Mouse (Mus musculus) kidney, embryonic 15.5 days (tissue): Measurements from ENCODE around the gene Olfr1434. TPM values are rescaled to one million over a fixed set of nuclear protein-coding genes. Genes with fewer than 3 reads are reported as not detected.
"Not testable (repeated sequence)": the region's sequence is repeated elsewhere in the genome, so short reads cannot be mapped to it uniquely, and the experiment has no call there.

Experiments used
- ATAC-seq: fragments of 200-750 bp; cut with Nextera tagmentation; replicated peaks from 2 replicates; pipeline ENCODE4 v1.8.0; 2017; ENCODE audit warnings: moderate TSS enrichment; ENCODE audit not compliant: low FRiP score
- H3K27ac ChIP-seq: fragments of 300-500 bp; sonication (generic); 2 replicates; pipeline ENCODE4 v1.5.1; 2015; ENCODE audit warnings: mild to moderate bottlenecking, inconsistent platforms
- H3K27me3 ChIP-seq: fragments of 300-500 bp; sonication (generic); 2 replicates; pipeline ENCODE4 v1.6.1; 2015; ENCODE audit warnings: inconsistent platforms
- H3K36me3 ChIP-seq: fragments of 300-500 bp; sonication (generic); 2 replicates; pipeline ENCODE4 v1.6.1; 2015; ENCODE audit warnings: inconsistent platforms
- H3K4me1 ChIP-seq: fragments of 300-500 bp; sonication (generic); 2 replicates; pipeline ENCODE4 v1.6.1; 2015; ENCODE audit warnings: inconsistent platforms
- H3K4me2 ChIP-seq: fragments of 300-500 bp; sonication (generic); 2 replicates; pipeline ENCODE4 v1.6.1; 2015; ENCODE audit warnings: moderate library complexity, mild to moderate bottlenecking, inconsistent platforms
- H3K4me3 ChIP-seq: fragments of 300-500 bp; sonication (generic); replicated peaks from 2 replicates; pipeline ENCODE4 v1.5.1; 2015; ENCODE audit warnings: mild to moderate bottlenecking, inconsistent platforms
- H3K9ac ChIP-seq: fragments of 300-500 bp; sonication (generic); 2 replicates; pipeline ENCODE4 v1.6.1; 2015; ENCODE audit warnings: mild to moderate bottlenecking, inconsistent platforms
- H3K9me3 ChIP-seq: fragments of 300-500 bp; sonication (generic); replicated peaks from 2 replicates; pipeline ENCODE4 v1.6.1; 2016; ENCODE audit warnings: inconsistent platforms
- WGBS: fragments of 180-500 bp; shearing (Covaris S2); methylation state at CpG from one replicate; pipeline ENCODE4 v1.1.7; 2015; ENCODE audit warnings: mixed read lengths; 5-methylcytosine and 5-hydroxymethylcytosine counted together
- polyA plus RNA-seq: library from polyadenylated mRNA; unstranded; fragments of >200 nt; fragmentation: Nextera tagmentation; extraction: Ambion mirVana; gene quantifications from 2 replicates; pipeline ENCODE4 v1.2.1, GENCODE M21; 2015

Gene Olfr1434
- not detected in 2 replicates for polyA plus RNA-seq

GRCm38 (mm10) chr19:12279554-12279953 lies at the start of gene Olfr1434:
Olfr1434 (plus strand) TSS chr19:12279854.
- Histone ChIP-seq H3K4me3 (no peak within 1 kb of the TSS), H3K4me1 (no peaks in the 10 kb centered on the region), H3K27me3 (no peaks in the 10 kb centered on the region), H3K4me2 (no peak within 1 kb of the TSS), H3K27ac (no peak within 1 kb of the TSS), H3K9ac (no peak within 1 kb of the TSS), H3K9me3 (no peaks in the 10 kb centered on the region), H3K36me3 (no peaks in the 10 kb centered on the region)
- 67% methylated on average over 2 of the region's 2 CpGs for WGBS
- ATAC-seq = no peak

- H3K4me1 ChIP-seq, H3K27me3 ChIP-seq, H3K36me3 ChIP-seq, H3K4me2 ChIP-seq, H3K27ac ChIP-seq, H3K9ac ChIP-seq, H3K9me3 ChIP-seq, H3K4me3 ChIP-seq, ATAC-seq: not testable (repeated sequence)
Measured at GRCm38 (mm10) chr19:12232496-12232895, 47.2 kb upstream of the Olfr1434 start, which contains the start of gene Olfr1432. Olfr1432 (minus strand) TSS chr19:12232596.

- H3K36me3 ChIP-seq = no peaks in the 10 kb centered on the region
- H3K4me3 ChIP-seq = no peak within 1 kb of the TSS
- H3K9me3 ChIP-seq = no peaks in the 10 kb centered on the region
- no peaks in the 10 kb centered on the region for H3K4me1 ChIP-seq
- 77% methylated on average over 1 of the region's 1 CpGs for WGBS
- no peak within 1 kb of the TSS for H3K9ac ChIP-seq
- no peaks in the 10 kb centered on the region for H3K27me3 ChIP-seq
- ATAC-seq = no peak
- H3K27ac ChIP-seq = no peak within 1 kb of the TSS
- H3K4me2 ChIP-seq = no peak within 1 kb of the TSS
Measured at GRCm38 (mm10) chr19:12241559-12241958, 38.1 kb upstream of the Olfr1434 start, which contains the start of gene Olfr262. Olfr262 (minus strand) TSS chr19:12241659.

- no peaks in the 10 kb centered on the region for H3K9me3 ChIP-seq
- H3K4me1 ChIP-seq = no peaks in the 10 kb centered on the region
- H3K27ac ChIP-seq = no peak within 1 kb of the TSS
- no peaks in the 10 kb centered on the region for H3K36me3 ChIP-seq
- H3K4me2 ChIP-seq = no peak within 1 kb of the TSS
- no peak within 1 kb of the TSS for H3K4me3 ChIP-seq
- no peak for ATAC-seq
- no peak within 1 kb of the TSS for H3K9ac ChIP-seq
- no peaks in the 10 kb centered on the region for H3K27me3 ChIP-seq
- 61% methylated on average over 1 of the region's 1 CpGs for WGBS
Measured at GRCm38 (mm10) chr19:12260732-12261131, 18.9 kb upstream of the Olfr1434 start, which contains the start of gene Olfr235. Olfr235 (plus strand) TSS chr19:12261032.

DNA sequence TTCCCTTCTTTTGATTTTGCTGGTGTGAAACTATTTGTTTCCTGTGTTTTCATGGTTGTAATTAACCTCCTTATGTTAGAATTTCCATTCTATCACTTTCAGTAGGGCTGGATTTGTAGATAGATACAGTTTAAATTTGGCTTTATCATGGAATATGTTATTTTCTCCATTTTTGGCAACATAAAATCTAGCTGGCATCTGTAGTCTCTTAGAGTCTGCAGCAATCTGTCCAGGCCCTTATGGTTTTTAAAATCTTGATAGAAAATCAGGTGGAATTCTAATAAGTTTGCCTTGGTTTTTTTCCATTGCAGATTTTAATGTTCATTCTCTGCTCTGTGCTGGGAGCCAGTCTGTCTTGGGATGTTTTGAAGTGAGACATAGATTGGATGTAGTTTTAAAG lies 13.3 kb downstream of the Olfr1434 start:
- H3K4me1 ChIP-seq = no peaks in the 10 kb centered on the region
- H3K9me3 ChIP-seq = no peaks in the 10 kb centered on the region
- no peaks in the 10 kb centered on the region for H3K27me3 ChIP-seq
- no peak for ATAC-seq
- H3K27ac ChIP-seq = no peak overlapping the region
- no peak overlapping the region for H3K9ac ChIP-seq
- H3K4me2 ChIP-seq = no peak overlapping the region
- H3K4me3 ChIP-seq = no peak overlapping the region
- H3K36me3 ChIP-seq = no peaks in the 10 kb centered on the region

DNA sequence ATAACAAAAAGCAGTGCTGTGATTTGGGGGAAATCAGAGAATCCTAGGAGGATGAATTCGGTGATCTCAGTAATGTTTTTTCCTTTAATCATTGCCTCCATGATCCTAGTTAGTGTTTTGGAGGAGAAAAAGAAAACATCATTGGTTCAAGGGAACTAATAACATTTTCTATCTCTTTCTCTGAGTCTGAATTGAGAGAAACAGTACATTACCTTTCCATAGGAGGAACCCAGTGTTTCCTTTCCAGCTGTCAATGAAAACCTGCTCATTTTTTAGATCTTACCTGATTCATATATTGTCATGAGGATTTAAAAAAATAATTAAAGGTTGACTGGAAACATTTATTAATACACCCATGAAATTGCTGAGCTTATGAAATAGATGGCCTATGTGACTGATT lies 19.4 kb downstream of the Olfr1434 start, which contains the start of gene Olfr1436:
Gene Olfr1436 (minus strand): TSS at position 101 of the 400 bp plus-strand sequence.
- H3K9ac ChIP-seq, H3K4me1 ChIP-seq, H3K36me3 ChIP-seq, H3K27me3 ChIP-seq, H3K4me2 ChIP-seq, H3K27ac ChIP-seq, H3K9me3 ChIP-seq, ATAC-seq, H3K4me3 ChIP-seq: not testable (repeated sequence)
- 83% methylated on average over 1 of the region's 1 CpGs for WGBS

DNA sequence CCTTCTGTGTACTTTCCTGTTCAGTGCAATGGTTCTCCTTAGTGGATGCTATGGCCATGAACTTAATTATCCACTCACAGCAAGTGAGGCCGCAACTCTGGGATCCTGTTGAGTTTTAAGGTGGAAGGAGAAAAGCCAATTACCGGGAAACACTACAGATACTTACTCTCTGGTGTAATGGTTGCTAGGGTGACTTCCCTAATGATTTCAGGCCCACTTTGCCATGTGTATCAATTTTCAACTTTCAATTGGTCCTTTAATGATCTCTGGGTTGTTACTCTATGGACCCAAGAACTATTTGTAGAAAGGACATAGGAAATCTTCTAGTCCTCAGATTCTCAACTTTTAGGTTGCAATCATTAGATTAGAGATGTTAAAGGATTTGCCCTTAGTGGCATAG lies 45.3 kb downstream of the Olfr1434 start, which contains the start of gene Olfr1437:
Gene Olfr1437 (minus strand): TSS at position 101 of the 400 bp plus-strand sequence.
- WGBS = 70% methylated on average over 2 of the region's 2 CpGs
- Histone ChIP-seq H3K9ac (no peak within 1 kb of the TSS), H3K4me1 (no peaks in the 10 kb centered on the region), H3K27me3 (no peaks in the 10 kb centered on the region), H3K27ac (no peak within 1 kb of the TSS), H3K4me2 (no peak within 1 kb of the TSS), H3K9me3 (no peaks in the 10 kb centered on the region), H3K36me3 (no peaks in the 10 kb centered on the region), H3K4me3 (no peak within 1 kb of the TSS)
- ATAC-seq = no peak

Other genes with a start within 250 kb of the Olfr1434 start
- gene Olfr1423, start 238.5 kb upstream of the Olfr1434 start, polyA plus RNA-seq = not detected in 2 replicates
- gene Olfr1424, start 217.2 kb upstream of the Olfr1434 start, polyA plus RNA-seq = not detected in 2 replicates
- gene Olfr1425, start 202.1 kb upstream of the Olfr1434 start, polyA plus RNA-seq = not detected in 2 replicates
- not detected in 2 replicates for gene Olfr1426, start 187.8 kb upstream of the Olfr1434 start, polyA plus RNA-seq
- not detected in 2 replicates for gene Olfr1427, start 176.5 kb upstream of the Olfr1434 start, polyA plus RNA-seq
- not detected in 2 replicates for gene Olfr1428, start 164.0 kb upstream of the Olfr1434 start, polyA plus RNA-seq
- gene Olfr76, start 156.7 kb upstream of the Olfr1434 start, polyA plus RNA-seq = not detected in 2 replicates
- not detected in 2 replicates for gene Olfr1555-ps1, start 109.7 kb upstream of the Olfr1434 start, polyA plus RNA-seq
- not detected in 2 replicates for gene Olfr1431, start 79.2 kb upstream of the Olfr1434 start, polyA plus RNA-seq
- not detected in 2 replicates for gene Olfr1432, start 47.3 kb upstream of the Olfr1434 start, polyA plus RNA-seq
- gene Olfr262, start 38.2 kb upstream of the Olfr1434 start, polyA plus RNA-seq = not detected in 2 replicates
- gene Olfr235, start 18.8 kb upstream of the Olfr1434 start, polyA plus RNA-seq = not detected in 2 replicates
- not detected in 2 replicates for gene Olfr1436, start 19.3 kb downstream of the Olfr1434 start, polyA plus RNA-seq
- gene Olfr1437, start 45.2 kb downstream of the Olfr1434 start, polyA plus RNA-seq = not detected in 2 replicates
- gene Olfr1438-ps1, start 56.1 kb downstream of the Olfr1434 start, polyA plus RNA-seq = not detected in 2 replicates
- gene Olfr1440, start 107.4 kb downstream of the Olfr1434 start, polyA plus RNA-seq = not detected in 2 replicates
- gene Olfr1441, start 137.6 kb downstream of the Olfr1434 start, polyA plus RNA-seq = not detected in 2 replicates
- not detected in 2 replicates for gene Pfpl, start 148.1 kb downstream of the Olfr1434 start, polyA plus RNA-seq
- 0.57 and 0.62 TPM in 2 replicates for gene Mpeg1, start 180.9 kb downstream of the Olfr1434 start, polyA plus RNA-seq
- gene Dtx4, start 221.6 kb downstream of the Olfr1434 start, polyA plus RNA-seq = 6.2 and 6.7 TPM in 2 replicates